Mouse (Mus musculus): Measurements from ENCODE around the gene Carm1. TPM values are rescaled to one million over a fixed set of nuclear protein-coding genes. Genes with fewer than 3 reads are reported as not detected.
A peak's percentile ranks its signal among the peaks of the same experiment; 100 is the strongest.

Gene Carm1
- polyA plus RNA-seq, 1 experiment from 2014 or later: 53.2 TPM

- H3K4me2 ChIP-seq: no peak overlapping the region
- H3K36me3 ChIP-seq: no peaks in the 10 kb centered on the region
- H3K9ac ChIP-seq: no peak overlapping the region
- no peak overlapping the region for H3K4me3 ChIP-seq
- no peaks in the 10 kb centered on the region for H3K4me1 ChIP-seq
- no peaks in the 10 kb centered on the region for H3K27me3 ChIP-seq
- H3K9me3 ChIP-seq: no peaks in the 10 kb centered on the region
- 69% methylated on average over 5 of the region's 5 CpGs for WGBS
- no peak overlapping the region for H3K27ac ChIP-seq
- ATAC-seq (ENCODE audit: insufficient number of reproducible peaks, low FRiP score, low TSS enrichment, low read depth): no peak
Measured at GRCm38 (mm10) chr9:21604119-21604518, 57.4 kb downstream of the Carm1 start.

GRCm38 (mm10) chr9:21605865-21606264, 59.2 kb downstream of the Carm1 start:
- Histone ChIP-seq H3K27me3 (no peaks in the 10 kb centered on the region), H3K4me2 (no peak overlapping the region), H3K9me3 (no peaks in the 10 kb centered on the region), H3K36me3 (no peaks in the 10 kb centered on the region), H3K27ac (no peak overlapping the region), H3K4me1 (no peaks in the 10 kb centered on the region), H3K4me3 (no peak overlapping the region), H3K9ac (no peak overlapping the region)
- WGBS: 66% methylated on average over 5 of the region's 5 CpGs
- ATAC-seq (ENCODE audit: insufficient number of reproducible peaks, low FRiP score, low TSS enrichment, low read depth): no peak

GRCm38 (mm10) chr9:21606648-21607047, 60.0 kb downstream of the Carm1 start:
- no peaks in the 10 kb centered on the region for H3K36me3 ChIP-seq
- no peak overlapping the region for H3K27ac ChIP-seq
- H3K9me3 ChIP-seq: no peaks in the 10 kb centered on the region
- H3K4me3 ChIP-seq: no peak overlapping the region
- no peak for ATAC-seq (ENCODE audit: insufficient number of reproducible peaks, low FRiP score, low TSS enrichment, low read depth)
- H3K4me1 ChIP-seq: no peaks in the 10 kb centered on the region
- WGBS: 76% methylated on average over 1 of the region's 1 CpGs
- H3K9ac ChIP-seq: no peak overlapping the region
- H3K27me3 ChIP-seq: no peaks in the 10 kb centered on the region
- H3K4me2 ChIP-seq: no peak overlapping the region

GRCm38 (mm10) chr9:21609861-21610260, 63.2 kb downstream of the Carm1 start:
- H3K9ac ChIP-seq: no peak overlapping the region
- no peaks in the 10 kb centered on the region for H3K36me3 ChIP-seq
- no peaks in the 10 kb centered on the region for H3K9me3 ChIP-seq
- WGBS: 89% methylated on average over 1 of the region's 1 CpGs
- H3K4me2 ChIP-seq: no peak overlapping the region
- no peak for ATAC-seq (ENCODE audit: insufficient number of reproducible peaks, low FRiP score, low TSS enrichment, low read depth)
- H3K27me3 ChIP-seq: no peaks in the 10 kb centered on the region
- H3K27ac ChIP-seq: no peak overlapping the region
- H3K4me1 ChIP-seq: peaks cover 1% of the 10 kb centered on the region; the same call in 1 of the 2 replicates
- H3K4me3 ChIP-seq: no peak overlapping the region

GRCm38 (mm10) chr9:21614864-21615616, 68.3 kb downstream of the Carm1 start:
- H3K36me3 ChIP-seq: no peaks in the 10 kb centered on the region
- H3K4me3 ChIP-seq: peak overlapping the region; percentile 83
- no peak for ATAC-seq (ENCODE audit: insufficient number of reproducible peaks, low FRiP score, low TSS enrichment, low read depth)
- H3K4me1 ChIP-seq: peaks cover 18% of the 10 kb centered on the region
- WGBS: 80% methylated on average over 15 of the region's 15 CpGs
- H3K27ac ChIP-seq: peak overlapping the region; percentile 98
- H3K4me2 ChIP-seq: peak overlapping the region; percentile 60
- no peaks in the 10 kb centered on the region for H3K9me3 ChIP-seq
- peak overlapping the region; percentile 46 for H3K9ac ChIP-seq
- no peaks in the 10 kb centered on the region for H3K27me3 ChIP-seq

GRCm38 (mm10) chr9:21615617-21616231, 69.0 kb downstream of the Carm1 start, which contains the start of gene Smarca4:
TSS of gene Smarca4 (plus strand) at chr9:21616169.
- Histone ChIP-seq H3K9ac (peak within 1 kb of the TSS; percentile 85), H3K27me3 (no peaks in the 10 kb centered on the region), H3K4me3 (peak within 1 kb of the TSS; percentile 83), H3K4me1 (peaks cover 18% of the 10 kb centered on the region), H3K36me3 (no peaks in the 10 kb centered on the region), H3K27ac (peak within 1 kb of the TSS; percentile 98), H3K4me2 (peak within 1 kb of the TSS; percentile 60), H3K9me3 (no peaks in the 10 kb centered on the region)
- WGBS: under 1% methylated on average over 38 of the region's 45 CpGs
- peak; percentile 93 for ATAC-seq (ENCODE audit: insufficient number of reproducible peaks, low FRiP score, low TSS enrichment, low read depth)

DNA sequence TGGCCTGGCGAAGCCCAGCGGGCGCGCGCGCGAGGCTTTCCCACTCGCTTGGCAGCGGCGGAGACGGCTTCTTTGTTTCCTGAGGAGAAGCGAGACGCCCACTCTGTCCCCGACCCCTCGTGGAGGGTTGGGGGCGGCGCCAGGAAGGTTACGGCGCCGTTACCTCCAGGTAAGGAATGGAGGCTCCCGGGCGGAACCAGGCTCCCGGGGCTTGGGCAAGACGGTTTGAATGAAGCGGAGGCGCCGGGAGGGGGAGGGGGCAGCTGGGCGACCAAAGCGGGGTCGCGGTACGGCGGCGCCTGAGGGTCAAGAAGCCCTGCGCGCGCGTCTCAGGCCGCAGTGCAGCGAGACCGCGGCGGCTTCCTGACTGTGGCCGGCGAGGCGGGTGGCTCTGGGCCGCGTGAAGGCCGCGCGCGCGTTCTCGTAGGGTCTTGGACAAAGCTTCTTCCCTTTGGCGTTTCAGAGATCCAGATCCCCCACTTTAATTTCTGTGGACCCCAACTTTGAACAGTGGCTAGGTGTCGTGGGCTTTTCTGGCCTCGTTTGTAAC, 69.6 kb downstream of the Carm1 start:
- Histone ChIP-seq H3K9ac (peak overlapping the region; percentile 85), H3K4me1 (peaks cover 18% of the 10 kb centered on the region)

GRCm38 (mm10) chr9:21617066-21617465, 70.4 kb downstream of the Carm1 start:
- no peaks in the 10 kb centered on the region for H3K27me3 ChIP-seq
- no peaks in the 10 kb centered on the region for H3K36me3 ChIP-seq
- H3K4me1 ChIP-seq: peaks cover 18% of the 10 kb centered on the region
- no peaks in the 10 kb centered on the region for H3K9me3 ChIP-seq
- peak overlapping the region; percentile 98 for H3K27ac ChIP-seq
- WGBS: 6% methylated on average over 10 of the region's 10 CpGs
- peak overlapping the region; percentile 56 for H3K4me2 ChIP-seq
- H3K9ac ChIP-seq: peak overlapping the region; percentile 85
- ATAC-seq (ENCODE audit: insufficient number of reproducible peaks, low FRiP score, low TSS enrichment, low read depth): no peak
- peak overlapping the region; percentile 83 for H3K4me3 ChIP-seq

More for the DNA sequence above, 69.6 kb downstream of the Carm1 start:
- Histone ChIP-seq H3K36me3 (no peaks in the 10 kb centered on the region), H3K27ac (peak overlapping the region; percentile 98), H3K4me3 (peak overlapping the region; percentile 83), H3K27me3 (no peaks in the 10 kb centered on the region), H3K9me3 (no peaks in the 10 kb centered on the region), H3K4me2 (peak overlapping the region; percentile 56)
- peak; percentile 82 for ATAC-seq (ENCODE audit: insufficient number of reproducible peaks, low FRiP score, low TSS enrichment, low read depth)
- WGBS: under 1% methylated on average over 56 of the region's 57 CpGs

DNA sequence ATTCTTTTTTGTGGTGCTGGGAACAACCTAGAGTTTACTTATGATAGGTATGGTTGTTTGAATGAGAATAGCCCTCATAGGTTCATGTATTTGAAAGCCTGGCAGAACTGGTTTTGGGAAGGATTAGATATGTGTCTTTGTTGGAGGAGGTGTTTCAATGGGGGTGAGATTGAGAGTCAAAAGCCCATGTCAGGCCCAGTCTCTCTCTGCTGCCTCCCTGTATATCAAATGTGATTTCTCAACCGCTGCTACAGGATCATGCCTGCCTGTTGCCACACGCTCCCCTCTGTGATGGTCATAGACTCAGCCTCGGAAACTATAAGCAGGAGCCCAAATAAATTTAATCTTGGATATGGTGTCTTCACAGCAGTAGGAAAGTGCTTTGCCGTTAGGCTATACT, 73.5 kb downstream of the Carm1 start:
- no peaks in the 10 kb centered on the region for H3K9me3 ChIP-seq
- H3K27me3 ChIP-seq: no peaks in the 10 kb centered on the region
- 78% methylated on average over 4 of the region's 4 CpGs for WGBS

GRCm38 (mm10) chr9:21622676-21623075, 76.0 kb downstream of the Carm1 start:
- Histone ChIP-seq H3K9me3 (no peaks in the 10 kb centered on the region), H3K4me1 (peaks cover 13% of the 10 kb centered on the region), H3K36me3 (no peaks in the 10 kb centered on the region), H3K27ac (no peak overlapping the region), H3K27me3 (no peaks in the 10 kb centered on the region), H3K9ac (no peak overlapping the region), H3K4me2 (no peak overlapping the region), H3K4me3 (no peak overlapping the region)
- 94% methylated on average over 1 of the region's 1 CpGs for WGBS
- ATAC-seq (ENCODE audit: insufficient number of reproducible peaks, low FRiP score, low TSS enrichment, low read depth): no peak

More for the DNA sequence above, 73.5 kb downstream of the Carm1 start:
- no peak for ATAC-seq (ENCODE audit: insufficient number of reproducible peaks, low FRiP score, low TSS enrichment, low read depth)
- no peak overlapping the region for H3K27ac ChIP-seq
- peaks cover 15% of the 10 kb centered on the region for H3K4me1 ChIP-seq
- no peak overlapping the region for H3K4me2 ChIP-seq
- H3K36me3 ChIP-seq: no peaks in the 10 kb centered on the region
- H3K4me3 ChIP-seq: no peak overlapping the region
- no peak overlapping the region for H3K9ac ChIP-seq

GRCm38 (mm10) chr9:21625342-21626339, 78.9 kb downstream of the Carm1 start:
- no peak overlapping the region for H3K4me3 ChIP-seq
- no peak overlapping the region for H3K9ac ChIP-seq
- H3K9me3 ChIP-seq: no peaks in the 10 kb centered on the region
- WGBS: 82% methylated on average over 10 of the region's 10 CpGs
- ATAC-seq (ENCODE audit: insufficient number of reproducible peaks, low FRiP score, low TSS enrichment, low read depth): no peak
- no peak overlapping the region for H3K4me2 ChIP-seq
- no peak overlapping the region for H3K27ac ChIP-seq
- no peaks in the 10 kb centered on the region for H3K27me3 ChIP-seq
- 0 out of 2 replicates have a peak, but pooled peaks cover 2% of the 10 kb centered on the region for H3K4me1 ChIP-seq
- H3K36me3 ChIP-seq: no peaks in the 10 kb centered on the region
